Mouse (Mus musculus) ES-E14 (cell line): ENCODE measurements at regions not wholly inside any gene's neighbourhood (a gene's known extent, or its start where the extent isn't known, plus 50 kb on each side); places are given as distances from the start of the nearest gene placed in this dataset.

ENCODE experiments used
- DNase-seq: peaks from one replicate; pipeline ENCODE4 v3.0.0-alpha.2; 2013; ENCODE audit warnings: low read depth, low spot score
- H3K27ac ChIP-seq: 2 replicates; pipeline ENCODE4 v1.5.1; 2012; ENCODE audit warnings: low read depth, mild to moderate bottlenecking, low read length, moderate library complexity, mixed read lengths; ENCODE audit not compliant: poor library complexity, insufficient read depth, severe bottlenecking
- H3K36me3 ChIP-seq: 2 replicates; pipeline ENCODE4 v1.6.1; 2012; ENCODE audit warnings: mild to moderate bottlenecking, low read length, moderate library complexity, mixed read lengths; ENCODE audit not compliant: control insufficient read depth, poor library complexity, insufficient read depth, severe bottlenecking
- H3K4me1 ChIP-seq, 2 experiments: fragments of 150-350 bp in 1 of 2; sonication (generic) in 1 of 2; 2 replicates each; pipeline ENCODE4 v1.6.1; 2012; ENCODE audit warnings: low read length in 2 of 2, mild to moderate bottlenecking in 1 of 2, mixed read lengths in 1 of 2; ENCODE audit not compliant: control insufficient read depth in 2 of 2, insufficient read depth in 2 of 2, poor library complexity in 1 of 2
- H3K4me3 ChIP-seq, 2 experiments: fragments of 150-350 bp in 1 of 2; sonication (generic) in 1 of 2; 2 replicates each; pipeline ENCODE4 v1.5.1; 2012; ENCODE audit warnings: low read length in 2 of 2, low read depth in 1 of 2, mild to moderate bottlenecking in 1 of 2, mixed read lengths in 1 of 2; ENCODE audit not compliant: insufficient read depth in 1 of 2, poor library complexity in 1 of 2, severe bottlenecking in 1 of 2
- H3K9ac ChIP-seq: 2 replicates; pipeline ENCODE4 v1.6.1; 2012; ENCODE audit warnings: low read depth, mild to moderate bottlenecking, low read length, mixed read lengths; ENCODE audit not compliant: poor library complexity, insufficient read depth, severe bottlenecking
- H3K9me3 ChIP-seq: fragments of 150-350 bp; sonication (generic); 2 replicates; pipeline ENCODE4 v1.6.1; 2012; ENCODE audit warnings: low read depth, mild to moderate bottlenecking, low read length; ENCODE audit not compliant: control insufficient read depth, insufficient read depth
- CHD2 ChIP-seq: IDR thresholded peaks from 2 replicates; pipeline ENCODE4 v1.6.1; 2014; ENCODE audit warnings: mild to moderate bottlenecking, low read depth, low read length, inconsistent platforms
- HCFC1 ChIP-seq: IDR thresholded peaks from 2 replicates; pipeline ENCODE4 v1.6.1; 2012; ENCODE audit warnings: low read length, inconsistent platforms, borderline replicate concordance; ENCODE audit not compliant: insufficient read depth
- MAFK ChIP-seq: IDR thresholded peaks from 2 replicates; pipeline ENCODE4 v1.6.1; 2014; ENCODE audit warnings: mild to moderate bottlenecking, low read depth, low read length, inconsistent platforms; ENCODE audit not compliant: insufficient read depth
- ZC3H11A ChIP-seq: IDR thresholded peaks from 2 replicates; pipeline ENCODE4 v1.6.1; 2012; ENCODE audit warnings: low read depth, mild to moderate bottlenecking, inconsistent platforms, low read length, borderline replicate concordance
- ZNF384 ChIP-seq: IDR thresholded peaks from 2 replicates; pipeline ENCODE4 v1.6.1; 2012; ENCODE audit warnings: low read depth, low read length, inconsistent platforms
- in situ Hi-C, 2 experiments: fragments of 600-800 bp; cut with MboI; formaldehyde crosslinking; loops; one replicate each; pipeline ENCODE4 v1.15.1; 2025; ENCODE audit warnings: low sequenced_read_pairs in 2 of 2, inconsistent platforms in 1 of 2; ENCODE audit not compliant: unreplicated experiment in 2 of 2

DNA sequence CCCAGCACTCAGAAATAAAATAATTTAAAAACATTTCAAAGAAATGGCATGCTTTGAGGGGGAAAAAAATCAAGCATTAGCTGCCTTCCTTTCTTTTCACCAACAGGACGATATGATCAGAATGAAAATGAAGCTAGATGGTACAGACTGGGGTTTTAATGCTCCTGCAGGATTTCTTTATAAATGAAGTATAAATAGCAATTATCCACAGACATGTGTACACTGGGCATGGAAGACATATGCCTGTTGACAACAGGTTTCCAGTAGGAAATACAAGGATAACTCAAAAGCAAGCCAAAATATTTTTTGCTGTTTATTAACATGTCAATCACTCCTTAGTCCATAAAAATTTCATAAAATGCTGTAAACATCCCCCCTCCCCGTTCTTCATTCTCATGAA, 248.7 kb upstream of the Ppargc1a start:
- Histone ChIP-seq H3K9ac (no peak overlapping the region), H3K4me1 (no peaks in the 10 kb centered on the region), H3K4me3 (no peak overlapping the region), H3K9me3 (no peaks in the 10 kb centered on the region), H3K36me3 (no peaks in the 10 kb centered on the region), H3K27ac (no peak overlapping the region)
- in situ Hi-C loops, result no loop called here
- DNase-seq, result no peak
- no peak for TF ChIP-seq HCFC1
- TF ChIP-seq CHD2, result no peak
- no peak for TF ChIP-seq MAFK
- TF ChIP-seq ZC3H11A, result no peak
- TF ChIP-seq ZNF384, result no peak

DNA sequence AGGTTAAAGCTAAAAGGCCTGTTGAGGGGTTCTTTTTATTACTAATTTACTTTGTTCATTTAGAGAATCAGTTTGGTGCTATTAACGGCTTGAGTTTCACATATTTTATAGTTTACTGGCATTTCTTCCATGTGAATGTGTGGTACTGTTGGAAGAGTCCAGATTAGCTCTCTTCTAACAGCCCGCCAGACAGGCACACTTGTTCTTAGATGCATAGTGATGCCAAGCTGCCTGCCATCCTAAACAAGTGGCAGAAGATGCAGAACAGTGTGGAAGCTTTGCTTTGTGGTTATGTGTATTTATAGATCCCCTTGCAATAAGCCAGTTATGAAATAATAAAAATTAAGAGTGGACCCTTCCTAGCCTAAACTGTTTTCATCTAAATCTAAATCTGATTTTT, 244.2 kb upstream of the Ppargc1a start:
- Histone ChIP-seq H3K9ac (no peak overlapping the region), H3K4me1 (no peaks in the 10 kb centered on the region), H3K4me3 (no peak overlapping the region), H3K9me3 (no peaks in the 10 kb centered on the region), H3K27ac (no peak overlapping the region), H3K36me3 (no peaks in the 10 kb centered on the region)
- DNase-seq, result no peak
- no peak for TF ChIP-seq HCFC1
- TF ChIP-seq CHD2, result no peak
- no peak for TF ChIP-seq ZNF384
- no peak for TF ChIP-seq MAFK
- TF ChIP-seq ZC3H11A, result no peak
- in situ Hi-C loops, result no loop called here

DNA sequence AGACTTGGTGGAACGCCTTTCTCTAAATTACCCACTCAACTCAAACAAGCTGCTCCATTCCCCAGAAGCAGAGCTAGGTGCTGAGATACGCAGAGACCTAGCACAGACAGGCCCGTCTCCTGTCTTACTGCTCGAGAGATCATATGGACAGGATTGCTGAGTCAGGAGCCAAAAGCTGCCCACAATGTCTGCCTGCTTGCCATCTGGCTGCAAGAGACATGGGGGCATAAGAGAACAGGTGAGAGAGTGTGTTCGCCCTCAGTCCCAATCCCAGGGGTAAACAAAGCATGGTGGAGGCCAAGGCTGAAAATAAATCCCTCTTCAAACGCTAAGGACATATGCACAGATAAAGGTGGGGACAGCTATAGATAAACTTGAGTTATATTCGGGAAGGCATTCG, 234.0 kb upstream of the Ppargc1a start:
- H3K27ac ChIP-seq, result no peak overlapping the region
- DNase-seq, result no peak
- no peak overlapping the region for H3K4me3 ChIP-seq
- in situ Hi-C loops, result no loop called here
- H3K4me1 ChIP-seq, result no peaks in the 10 kb centered on the region
- TF ChIP-seq ZC3H11A, result no peak
- TF ChIP-seq MAFK, result no peak
- TF ChIP-seq CHD2, result no peak
- TF ChIP-seq ZNF384, result no peak
- no peak for TF ChIP-seq HCFC1
- no peaks in the 10 kb centered on the region for H3K36me3 ChIP-seq
- H3K9me3 ChIP-seq, result no peaks in the 10 kb centered on the region
- H3K9ac ChIP-seq, result no peak overlapping the region

DNA sequence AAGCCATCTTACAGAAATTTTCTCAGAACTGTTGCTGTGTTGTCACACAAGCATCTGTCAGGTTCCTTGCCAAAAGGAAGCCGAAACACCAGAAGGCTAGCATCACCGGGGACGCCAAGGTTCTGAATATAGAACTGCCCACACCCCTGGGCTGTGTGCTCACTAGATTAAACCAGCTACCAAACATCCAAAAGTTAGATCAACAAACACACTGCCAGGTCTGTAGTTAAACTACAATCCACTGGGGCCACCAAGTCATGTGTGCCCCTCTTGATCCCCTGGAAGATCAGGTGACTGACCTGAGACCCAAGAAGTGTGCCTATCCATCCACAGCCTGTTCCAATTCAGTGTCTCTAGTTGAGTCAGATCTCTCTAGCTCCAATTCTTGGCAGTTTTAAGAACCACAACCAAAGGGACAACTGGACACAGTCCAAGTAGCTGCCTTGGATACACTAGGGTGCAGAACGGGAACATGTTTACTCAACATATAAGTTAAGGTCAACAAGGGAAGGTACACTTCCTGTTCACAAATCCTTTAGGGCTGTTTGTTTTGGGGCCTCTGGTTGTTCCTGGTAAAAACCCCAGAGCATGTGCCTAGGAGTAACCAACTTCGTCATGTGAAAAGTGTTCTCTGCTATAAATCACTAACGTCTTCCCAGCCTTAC, 232.0 kb upstream of the Ppargc1a start:
- Histone ChIP-seq H3K9ac (no peak overlapping the region), H3K36me3 (no peaks in the 10 kb centered on the region), H3K4me1 (no peaks in the 10 kb centered on the region), H3K4me3 (no peak overlapping the region), H3K9me3 (no peaks in the 10 kb centered on the region), H3K27ac (no peak overlapping the region)
- DNase-seq, result no peak
- in situ Hi-C loops, result no loop called here
- TF ChIP-seq CHD2 (no peak), ZC3H11A (no peak), ZNF384 (no peak), MAFK (no peak), HCFC1 (no peak)

DNA sequence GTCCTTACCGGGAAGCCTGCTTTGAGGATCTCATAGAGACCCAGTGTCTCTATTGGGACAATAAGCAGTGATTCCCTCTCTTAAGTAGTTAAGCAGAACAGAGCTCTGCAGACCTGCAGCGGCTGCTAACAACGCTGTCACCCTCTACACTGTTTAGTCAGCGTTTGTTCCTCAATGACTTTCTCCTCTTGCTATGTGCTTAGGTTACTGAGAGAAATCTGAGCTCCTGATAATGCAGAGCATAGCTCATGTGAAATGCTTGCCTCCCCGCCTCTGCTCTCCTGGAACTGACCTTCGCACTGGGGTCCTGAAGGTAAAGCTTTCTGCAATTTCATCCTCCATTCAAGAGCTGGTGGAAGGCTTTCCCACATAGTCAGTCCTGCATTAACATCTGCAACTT, 226.6 kb upstream of the Ppargc1a start:
- H3K36me3 ChIP-seq, result no peaks in the 10 kb centered on the region
- no peak for DNase-seq
- TF ChIP-seq ZC3H11A (no peak), ZNF384 (no peak), HCFC1 (no peak), CHD2 (no peak), MAFK (no peak)
- no peaks in the 10 kb centered on the region for H3K4me1 ChIP-seq
- no peak overlapping the region for H3K9ac ChIP-seq
- in situ Hi-C loops, result no loop called here
- no peaks in the 10 kb centered on the region for H3K9me3 ChIP-seq
- H3K4me3 ChIP-seq, result no peak overlapping the region
- H3K27ac ChIP-seq, result no peak overlapping the region
